Mouse (Mus musculus) cortical plate, adult 2 months (tissue): Measurements from ENCODE around the gene Limk1.
A peak's percentile ranks its signal among the peaks of the same experiment; 100 is the strongest.

Source experiments
- CTCF ChIP-seq: fragments of 200-500 bp; IDR thresholded peaks from 2 replicates; pipeline ENCODE4 v1.5.1; 2011; ENCODE audit warnings: mild to moderate bottlenecking, control low read depth, low read length; ENCODE audit not compliant: insufficient read depth; ENCODE audit errors: extremely low read depth
- POLR2A ChIP-seq: fragments of 200-500 bp; IDR thresholded peaks from 2 replicates; pipeline ENCODE4 v1.6.1; 2011; ENCODE audit warnings: mild to moderate bottlenecking, low read length, control low read depth; ENCODE audit not compliant: insufficient read depth; ENCODE audit errors: extremely low read depth

DNA sequence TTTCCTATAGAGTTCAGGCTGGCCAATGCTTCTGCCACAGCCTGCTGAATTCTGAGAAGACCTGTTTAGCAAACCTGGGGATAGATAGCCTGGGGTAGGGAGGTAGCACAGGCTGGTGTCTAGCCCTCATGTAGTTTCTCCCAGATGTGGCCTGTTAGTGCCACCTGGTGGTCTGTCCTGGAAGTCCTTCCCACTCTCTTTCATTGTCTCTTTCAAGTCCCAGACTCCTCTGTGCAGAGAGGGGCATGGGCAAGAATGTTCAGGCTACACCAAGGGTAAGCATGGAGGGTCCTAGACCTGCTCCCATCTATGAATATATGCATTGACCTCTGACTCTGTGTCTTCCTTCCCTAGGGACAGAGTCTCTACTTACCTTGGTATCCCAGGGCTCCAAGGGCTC lies 15.8 kb upstream of the Limk1 start:
- TF ChIP-seq POLR2A, result no peak
- TF ChIP-seq CTCF, result peak; percentile 91
